Mouse (Mus musculus) left cerebral cortex, adult 11 months (tissue): ENCODE measurements around the gene 7530416G11Rik.

Experiments
- DNase-seq: peaks from one replicate; pipeline ENCODE4 v3.0.0; 2022; ENCODE audit warnings: low spot score

Gene 7530416G11Rik

DNA sequence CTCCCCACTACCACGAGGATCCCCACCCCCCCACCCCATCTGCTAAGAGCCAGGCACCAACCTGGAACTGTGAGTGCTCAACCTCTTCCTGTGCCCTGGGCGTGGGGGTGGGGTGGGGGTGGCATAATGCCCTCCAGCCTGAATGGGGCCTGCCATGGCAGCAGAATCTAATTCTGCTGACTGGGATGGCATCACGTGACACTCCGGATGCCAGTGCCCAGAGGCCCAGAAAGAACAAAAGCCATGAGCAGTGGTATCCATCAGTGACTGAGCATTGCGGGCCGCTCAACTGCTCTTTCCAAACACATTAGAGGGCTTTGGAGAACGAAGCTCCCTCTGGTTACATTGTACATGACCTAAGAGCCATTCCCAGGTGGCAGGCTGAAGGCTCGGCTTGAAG lies at the start of gene 7530416G11Rik:
Gene 7530416G11Rik, minus strand, starts transcription at position 101 of the 400 bp plus-strand sequence.
- no peak for DNase-seq

DNA sequence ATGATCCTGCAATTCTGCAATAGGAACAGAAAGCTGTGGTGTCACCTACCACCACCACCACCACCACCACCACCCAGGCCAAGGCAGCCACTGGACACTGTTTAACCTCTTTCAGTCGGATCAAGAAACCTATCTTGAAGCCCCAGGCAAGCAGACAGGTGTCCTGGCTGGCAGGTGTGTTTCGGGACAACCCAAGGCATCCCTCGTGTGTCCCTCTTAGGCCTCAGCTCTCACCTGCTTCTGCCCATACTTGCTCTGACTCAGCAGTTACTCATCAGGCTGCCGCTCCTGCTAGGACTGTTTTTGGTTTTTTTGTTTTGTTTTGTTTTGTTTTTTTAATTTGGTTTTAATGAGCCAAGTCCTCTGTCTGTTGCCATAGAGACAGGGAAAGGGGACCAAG lies 43.5 kb upstream of the 7530416G11Rik start:
- DNase-seq, result no peak

GRCm38 (mm10) chr15:85545369-85545768 lies 42.3 kb upstream of the 7530416G11Rik start:
- DNase-seq, result no peak

DNA sequence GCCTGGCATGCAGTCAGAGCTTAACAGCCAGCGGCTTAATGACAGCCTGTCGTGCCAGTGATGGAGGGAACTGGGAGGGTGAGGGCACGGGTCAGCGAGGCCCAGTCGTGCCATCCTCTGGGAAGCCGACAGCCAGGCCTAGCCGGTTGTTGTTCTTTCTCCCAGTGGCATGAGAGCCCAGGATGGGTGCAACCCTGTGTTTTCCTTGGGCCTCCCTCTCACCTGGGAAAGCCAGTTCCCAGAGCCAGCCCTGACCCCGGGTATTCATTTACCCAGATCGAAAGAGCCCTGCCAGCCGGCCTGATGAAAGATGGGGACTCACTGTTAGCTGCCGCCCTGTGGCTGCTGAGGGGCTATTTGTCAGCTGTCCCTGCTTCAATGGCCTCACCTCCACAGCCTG lies 35.1 kb upstream of the 7530416G11Rik start:
- DNase-seq, result no peak

- no peak for DNase-seq
These were observed 34.1 kb upstream of the 7530416G11Rik start for GRCm38 (mm10) chr15:85537151-85537550.

- DNase-seq, result no peak
These were observed 31.6 kb upstream of the 7530416G11Rik start for GRCm38 (mm10) chr15:85534646-85535045.

- DNase-seq, result no peak
These were observed 31.2 kb upstream of the 7530416G11Rik start for GRCm38 (mm10) chr15:85534215-85534614.

DNA sequence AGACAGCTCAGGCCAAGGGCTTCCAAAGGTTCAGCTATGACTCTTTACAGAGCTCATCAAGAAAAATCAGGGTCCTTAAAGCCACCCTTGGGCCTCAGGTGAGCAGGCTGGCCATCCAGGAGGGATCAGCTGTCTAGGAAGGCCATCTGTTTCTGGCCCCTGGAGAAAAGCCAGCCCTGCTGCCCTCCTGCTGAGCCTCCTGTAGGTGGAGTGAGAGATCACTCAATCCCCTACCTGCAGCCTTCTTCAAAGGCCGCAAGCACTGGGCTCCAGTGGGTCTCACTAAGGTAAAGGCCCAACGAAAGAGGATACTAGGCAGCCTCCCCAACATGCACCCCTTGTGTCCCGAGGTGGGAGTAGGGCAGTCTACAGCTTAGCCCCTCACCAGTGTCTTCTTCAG lies 29.0 kb upstream of the 7530416G11Rik start:
- no peak for DNase-seq

DNA sequence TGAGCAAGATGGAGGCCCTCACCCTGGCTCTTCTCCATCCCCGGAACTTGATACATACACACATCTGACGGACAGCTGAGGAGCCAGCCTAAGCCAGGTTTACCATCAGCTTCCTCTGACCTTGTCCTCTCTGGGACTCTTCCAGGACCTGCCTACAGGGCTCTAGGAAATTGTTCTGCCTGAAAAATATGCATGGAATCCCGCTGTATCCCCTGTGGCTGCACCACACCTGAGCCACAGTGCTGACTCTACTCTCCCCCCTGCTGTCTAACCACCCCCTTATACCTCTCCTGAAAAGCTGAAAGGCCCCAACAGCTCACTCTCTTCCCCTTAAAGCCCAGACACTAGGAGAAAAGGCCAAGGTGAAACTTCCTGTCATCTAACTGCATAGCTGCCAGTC lies 26.9 kb upstream of the 7530416G11Rik start:
- no peak for DNase-seq

DNA sequence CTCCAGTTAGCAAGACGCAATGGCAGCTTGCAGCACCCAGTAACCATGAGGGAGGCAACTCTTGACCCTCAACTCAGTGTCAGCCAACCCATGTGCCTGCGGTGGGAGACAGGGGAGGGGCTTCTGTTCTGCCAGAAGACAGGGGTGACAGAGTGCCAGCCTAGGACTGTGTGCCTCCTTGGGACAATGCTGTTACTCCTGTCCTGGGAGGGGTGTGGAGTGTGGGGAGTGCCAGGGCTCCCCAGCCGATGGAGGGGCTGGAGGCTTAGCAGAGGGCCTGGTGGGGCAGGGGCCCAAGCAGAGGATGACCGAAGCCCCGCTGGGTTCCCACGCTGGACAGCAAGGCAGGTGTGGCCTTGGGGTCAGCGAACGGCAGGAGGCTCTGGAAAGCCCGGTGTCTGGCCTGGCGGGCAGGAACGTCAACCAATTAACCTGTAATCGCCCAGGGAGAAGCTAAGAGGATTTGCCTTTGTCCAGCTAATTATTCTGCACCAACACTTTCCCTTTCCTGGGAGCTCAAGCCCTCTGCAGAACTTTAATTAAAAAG lies 21.4 kb upstream of the 7530416G11Rik start:
- DNase-seq, result no peak

DNA sequence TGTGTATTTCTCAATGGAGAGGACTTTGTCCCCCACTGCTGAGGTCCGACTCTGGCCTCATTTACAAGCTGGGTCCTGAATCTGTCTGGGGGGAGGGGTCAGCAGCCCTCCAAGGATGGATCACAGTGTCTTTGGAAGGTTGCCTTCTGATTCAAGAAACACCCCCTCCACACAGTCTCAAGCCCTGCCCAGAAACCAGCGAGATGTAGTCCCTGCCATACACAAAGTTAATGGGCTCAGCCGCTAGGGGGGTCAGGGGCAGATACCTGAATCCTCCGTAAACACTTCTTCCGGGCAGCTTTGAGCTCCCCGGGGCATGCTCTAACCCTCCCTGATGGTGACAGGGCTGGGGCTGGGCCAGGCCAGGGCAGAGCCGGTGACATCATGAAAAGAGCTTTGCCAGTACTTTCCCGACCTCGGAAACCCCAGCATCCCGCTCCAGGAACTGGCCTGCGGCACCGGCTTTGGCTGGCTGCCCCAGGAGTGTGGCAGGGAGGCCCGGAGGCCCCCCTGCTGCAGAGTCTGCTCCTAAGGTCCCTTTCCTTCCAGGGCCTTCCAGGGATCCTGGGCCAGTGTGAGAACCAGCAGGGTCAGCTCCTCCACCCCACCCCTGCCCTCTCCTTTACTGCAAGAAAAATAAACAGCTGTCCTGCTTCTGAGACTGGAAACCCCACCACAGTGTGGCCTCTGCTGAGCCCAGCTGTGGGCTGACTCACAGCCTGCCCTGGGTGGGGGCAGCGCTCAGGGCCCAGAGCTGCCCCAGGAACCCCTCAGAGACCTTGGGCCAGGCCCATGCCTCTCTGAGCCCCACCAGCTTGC lies 20.4 kb upstream of the 7530416G11Rik start:
- no peak for DNase-seq

GRCm38 (mm10) chr15:85519438-85519837 lies 16.4 kb upstream of the 7530416G11Rik start:
- no peak for DNase-seq

- DNase-seq, result no peak
These were observed 4.5 kb upstream of the 7530416G11Rik start for GRCm38 (mm10) chr15:85507370-85508014.

DNA sequence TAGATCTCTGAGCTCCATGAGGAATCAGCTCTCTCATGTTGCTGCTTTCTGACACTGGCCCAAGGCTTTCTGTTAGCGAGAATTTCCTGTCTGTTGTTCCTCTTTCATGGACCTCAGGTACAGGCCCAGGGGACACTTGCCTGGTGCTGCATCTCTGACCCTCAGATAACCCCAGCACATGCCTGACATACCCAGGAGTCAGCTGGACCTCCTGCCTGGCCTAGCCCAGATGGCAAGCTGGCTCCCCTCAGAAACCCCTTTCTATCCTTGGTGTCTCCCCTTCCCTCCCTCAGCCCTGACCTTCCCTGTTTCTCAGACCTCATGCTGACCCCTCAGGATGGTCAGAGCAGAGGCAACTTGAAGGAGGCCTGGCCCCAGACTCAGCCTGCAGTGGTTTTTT lies 3.7 kb upstream of the 7530416G11Rik start:
- no peak for DNase-seq

GRCm38 (mm10) chr15:85505118-85505925 lies 2.3 kb upstream of the 7530416G11Rik start:
- no peak for DNase-seq

DNA sequence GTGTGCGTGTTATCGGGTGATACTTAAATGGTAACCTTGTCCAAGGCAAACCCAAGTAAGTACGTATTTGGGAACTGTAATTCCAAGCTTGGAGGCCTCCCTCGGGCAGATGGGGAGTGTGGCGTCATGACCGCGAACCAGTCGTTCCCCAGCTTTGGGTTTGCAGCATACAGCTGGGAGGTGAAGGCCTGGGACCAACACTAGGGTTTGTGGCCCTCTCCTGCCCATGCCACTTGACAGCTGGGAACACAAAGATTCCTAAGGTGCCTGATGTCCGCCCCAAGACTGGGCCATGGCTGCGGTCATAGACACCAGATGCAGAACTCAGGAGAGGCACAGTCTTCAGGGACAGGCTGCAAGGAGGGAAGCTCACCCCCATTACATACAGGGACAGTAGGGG lies 2.8 kb downstream of the 7530416G11Rik start:
- DNase-seq, result no peak

- DNase-seq, result no peak
These were observed 5.0 kb downstream of the 7530416G11Rik start for GRCm38 (mm10) chr15:85497981-85498475.

DNA sequence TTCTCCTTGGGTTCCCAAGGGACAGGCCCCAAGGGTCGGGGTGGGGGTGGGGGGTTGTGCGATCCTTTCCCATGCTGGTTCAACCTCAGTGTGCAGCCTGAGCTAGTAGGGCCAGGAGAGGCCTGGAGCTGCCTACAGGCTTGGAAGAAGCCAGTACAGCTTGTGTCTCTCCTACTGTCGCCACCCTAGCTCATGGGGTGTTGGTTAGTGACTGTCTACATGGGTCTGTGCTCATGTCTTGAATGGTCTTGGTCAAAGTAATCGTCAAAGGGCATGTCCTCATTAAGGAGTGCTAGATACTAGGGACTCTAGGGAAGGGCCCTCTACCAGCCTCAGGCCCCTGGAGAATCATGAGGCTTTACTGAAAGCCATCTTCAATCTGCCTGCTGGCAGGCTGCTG lies 5.5 kb downstream of the 7530416G11Rik start:
- DNase-seq, result no peak

DNA sequence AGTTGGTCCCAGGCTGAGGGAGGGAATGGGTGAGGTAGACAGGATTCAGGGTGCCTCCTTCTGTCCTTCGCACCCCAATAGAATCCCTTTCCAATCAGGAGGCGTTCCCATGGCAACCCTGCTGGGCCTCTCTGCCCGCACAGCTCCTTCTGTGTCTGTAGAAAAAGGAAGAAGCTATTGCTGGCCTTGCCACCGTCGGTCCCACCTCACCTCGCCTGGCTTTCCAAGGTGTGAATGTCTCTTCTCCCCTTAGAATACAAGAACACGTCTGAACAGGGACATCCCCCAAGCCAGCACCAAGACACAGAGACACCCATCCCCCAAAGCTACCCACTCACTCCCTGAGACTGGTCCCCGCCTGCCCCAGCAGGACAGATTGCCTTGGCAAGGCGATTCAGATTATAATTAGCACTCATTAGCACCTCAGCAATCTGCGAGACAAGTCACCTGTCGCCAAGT lies 8.8 kb downstream of the 7530416G11Rik start:
- DNase-seq, result peak; percentile 65

- DNase-seq, result no peak
These were observed 13.3 kb downstream of the 7530416G11Rik start for GRCm38 (mm10) chr15:85489751-85490150.

- DNase-seq, result no peak
These were observed 14.1 kb downstream of the 7530416G11Rik start for GRCm38 (mm10) chr15:85488900-85489299.

DNA sequence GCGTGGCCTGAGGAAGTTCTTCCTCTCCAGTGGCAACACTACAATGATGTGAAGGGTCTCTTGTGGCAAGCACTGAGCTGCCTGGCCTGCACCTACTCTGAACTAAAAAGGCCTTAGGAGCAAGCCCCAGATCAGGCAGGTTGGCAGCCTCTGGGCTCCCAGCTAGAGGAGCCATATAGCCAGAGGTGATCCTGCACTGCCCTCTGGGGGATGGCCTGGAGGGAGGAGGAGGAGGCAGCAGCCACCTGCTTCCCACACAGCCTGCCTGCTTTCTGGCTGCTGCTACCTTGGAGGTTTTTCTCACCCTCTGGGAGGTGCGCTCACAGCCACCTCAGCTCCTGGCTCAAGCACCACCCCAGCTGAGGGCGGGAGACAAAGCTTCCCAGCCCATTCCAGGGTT lies 22.4 kb downstream of the 7530416G11Rik start:
- DNase-seq, result no peak
